Mouse (Mus musculus): ENCODE results near the gene Epo.

DNA sequence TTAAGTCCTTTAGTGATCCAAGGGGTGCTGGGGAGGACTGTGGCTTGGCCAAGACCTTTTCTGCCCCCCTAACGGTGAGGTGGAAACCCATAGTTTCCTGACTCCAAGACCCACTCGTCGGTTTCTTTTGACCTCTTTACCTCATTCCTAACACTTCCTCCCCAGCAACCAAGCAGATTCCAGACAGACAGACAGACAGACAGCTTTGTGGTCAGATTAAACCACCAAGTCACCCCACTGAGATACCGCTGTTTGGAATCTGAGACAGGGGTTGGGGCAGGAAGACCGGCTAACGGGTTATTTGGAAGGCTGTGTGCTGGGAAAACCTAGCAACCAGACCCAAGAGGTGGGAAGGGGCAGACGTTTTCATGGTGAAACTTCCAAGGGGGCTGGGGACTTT lies 37.1 kb upstream of the Epo start:
- TF ChIP-seq CTCF (conservative IDR thresholded peaks at IDR 0.05; ENCODE audit: low read length) (no peak), POU5F1 (IDR thresholded peaks at IDR 0.05; ENCODE audit: borderline replicate concordance, low read length) (no peak), NANOG (IDR thresholded peaks at IDR 0.05; ENCODE audit: borderline replicate concordance, low read length) (no peak)
